Mouse (Mus musculus): Measurements from ENCODE around the gene Kif26b. TPM values are rescaled to one million over a fixed set of nuclear protein-coding genes. Genes with fewer than 3 reads are reported as not detected.

Kif26b gene
- polyA plus RNA-seq, 1 experiment, result 0.04 TPM

- Histone ChIP-seq H3K4me3 (ENCODE audit: extremely low read depth, insufficient read depth, insufficient read length) (no peak overlapping the region), H3K36me3 (ENCODE audit: control insufficient read depth, insufficient read depth, low read length) (no peaks in the 10 kb centered on the region), H3K27ac (ENCODE audit: insufficient read depth, low read length) (no peak overlapping the region), H3K4me1 (ENCODE audit: control insufficient read depth, insufficient read depth, insufficient read length) (no peaks in the 10 kb centered on the region), H3K27me3 (ENCODE audit: control insufficient read depth, insufficient read depth, low read length) (no peaks in the 10 kb centered on the region)
- DNase-seq (ENCODE audit: low read depth in 1 of 2, low spot score in 2 of 2), result no peak
- no peak for TF ChIP-seq CTCF (IDR thresholded peaks at IDR 0.05; ENCODE audit: extremely low read depth, insufficient read depth, insufficient read length, insufficient replicate concordance)
- TF ChIP-seq POLR2A (IDR thresholded peaks at IDR 0.05; ENCODE audit: low read depth, low read length), result no peak
- 87% methylated on average over 6 of the region's 6 CpGs for WGBS
Measured at GRCm38 (mm10) chr1:178744961-178745360, 216.0 kb downstream of the Kif26b start.

GRCm38 (mm10) chr1:178745471-178745870, 216.5 kb downstream of the Kif26b start:
- DNase-seq (ENCODE audit: low read depth in 1 of 2, low spot score in 2 of 2), result no peak
- Histone ChIP-seq H3K27ac (ENCODE audit: insufficient read depth, low read length) (no peak overlapping the region), H3K36me3 (ENCODE audit: control insufficient read depth, insufficient read depth, low read length) (no peaks in the 10 kb centered on the region), H3K4me3 (ENCODE audit: extremely low read depth, insufficient read depth, insufficient read length) (no peak overlapping the region), H3K27me3 (ENCODE audit: control insufficient read depth, insufficient read depth, low read length) (no peaks in the 10 kb centered on the region), H3K4me1 (ENCODE audit: control insufficient read depth, insufficient read depth, insufficient read length) (no peaks in the 10 kb centered on the region)
- 80% methylated on average over 6 of the region's 6 CpGs for WGBS
- TF ChIP-seq POLR2A (IDR thresholded peaks at IDR 0.05; ENCODE audit: low read depth, low read length), result no peak
- no peak for TF ChIP-seq CTCF (IDR thresholded peaks at IDR 0.05; ENCODE audit: extremely low read depth, insufficient read depth, insufficient read length, insufficient replicate concordance)

GRCm38 (mm10) chr1:178747279-178748221, 218.6 kb downstream of the Kif26b start:
- no peak for DNase-seq (ENCODE audit: low read depth in 1 of 2, low spot score in 2 of 2)
- Histone ChIP-seq H3K27ac (ENCODE audit: insufficient read depth, low read length) (no peak overlapping the region), H3K27me3 (ENCODE audit: control insufficient read depth, insufficient read depth, low read length) (no peaks in the 10 kb centered on the region), H3K36me3 (ENCODE audit: control insufficient read depth, insufficient read depth, low read length) (no peaks in the 10 kb centered on the region), H3K4me3 (ENCODE audit: extremely low read depth, insufficient read depth, insufficient read length) (no peak overlapping the region), H3K4me1 (ENCODE audit: control insufficient read depth, insufficient read depth, insufficient read length) (no peaks in the 10 kb centered on the region)
- TF ChIP-seq POLR2A (IDR thresholded peaks at IDR 0.05; ENCODE audit: low read depth, low read length), result no peak
- TF ChIP-seq CTCF (IDR thresholded peaks at IDR 0.05; ENCODE audit: extremely low read depth, insufficient read depth, insufficient read length, insufficient replicate concordance), result no peak
- WGBS, result 85% methylated on average over 13 of the region's 13 CpGs

- H3K4me3 ChIP-seq (ENCODE audit: extremely low read depth, insufficient read depth, insufficient read length), result no peak overlapping the region
- no peaks in the 10 kb centered on the region for H3K36me3 ChIP-seq (ENCODE audit: control insufficient read depth, insufficient read depth, low read length)
- DNase-seq (ENCODE audit: low read depth in 1 of 2, low spot score in 2 of 2), result no peak
- no peaks in the 10 kb centered on the region for H3K27me3 ChIP-seq (ENCODE audit: control insufficient read depth, insufficient read depth, low read length)
- TF ChIP-seq CTCF (IDR thresholded peaks at IDR 0.05; ENCODE audit: extremely low read depth, insufficient read depth, insufficient read length, insufficient replicate concordance) (no peak), POLR2A (IDR thresholded peaks at IDR 0.05; ENCODE audit: low read depth, low read length) (no peak)
- H3K4me1 ChIP-seq (ENCODE audit: control insufficient read depth, insufficient read depth, insufficient read length), result no peaks in the 10 kb centered on the region
- 82% methylated on average over 7 of the region's 7 CpGs for WGBS
- no peak overlapping the region for H3K27ac ChIP-seq (ENCODE audit: insufficient read depth, low read length)
Measured at GRCm38 (mm10) chr1:178748222-178748600, 219.3 kb downstream of the Kif26b start.

- no peak for DNase-seq (ENCODE audit: low read depth in 1 of 2, low spot score in 2 of 2)
- no peak overlapping the region for H3K4me3 ChIP-seq (ENCODE audit: extremely low read depth, insufficient read depth, insufficient read length)
- TF ChIP-seq CTCF (IDR thresholded peaks at IDR 0.05; ENCODE audit: extremely low read depth, insufficient read depth, insufficient read length, insufficient replicate concordance) (no peak), POLR2A (IDR thresholded peaks at IDR 0.05; ENCODE audit: low read depth, low read length) (no peak)
- WGBS, result 90% methylated on average over 1 of the region's 1 CpGs
- no peaks in the 10 kb centered on the region for H3K4me1 ChIP-seq (ENCODE audit: control insufficient read depth, insufficient read depth, insufficient read length)
- H3K27me3 ChIP-seq (ENCODE audit: control insufficient read depth, insufficient read depth, low read length), result no peaks in the 10 kb centered on the region
- H3K36me3 ChIP-seq (ENCODE audit: control insufficient read depth, insufficient read depth, low read length), result no peaks in the 10 kb centered on the region
- no peak overlapping the region for H3K27ac ChIP-seq (ENCODE audit: insufficient read depth, low read length)
Measured at GRCm38 (mm10) chr1:178748617-178749016, 219.7 kb downstream of the Kif26b start.

GRCm38 (mm10) chr1:178749786-178750185, 220.9 kb downstream of the Kif26b start:
- Histone ChIP-seq H3K27ac (ENCODE audit: insufficient read depth, low read length) (no peak overlapping the region), H3K36me3 (ENCODE audit: control insufficient read depth, insufficient read depth, low read length) (no peaks in the 10 kb centered on the region), H3K4me1 (ENCODE audit: control insufficient read depth, insufficient read depth, insufficient read length) (no peaks in the 10 kb centered on the region), H3K27me3 (ENCODE audit: control insufficient read depth, insufficient read depth, low read length) (no peaks in the 10 kb centered on the region), H3K4me3 (ENCODE audit: extremely low read depth, insufficient read depth, insufficient read length) (no peak overlapping the region)
- no peak for TF ChIP-seq POLR2A (IDR thresholded peaks at IDR 0.05; ENCODE audit: low read depth, low read length)
- 90% methylated on average over 9 of the region's 9 CpGs for WGBS
- DNase-seq (ENCODE audit: low read depth in 1 of 2, low spot score in 2 of 2), result no peak

GRCm38 (mm10) chr1:178758441-178758840, 229.5 kb downstream of the Kif26b start:
- no peak overlapping the region for H3K4me3 ChIP-seq (ENCODE audit: extremely low read depth, insufficient read depth, insufficient read length)
- no peaks in the 10 kb centered on the region for H3K27me3 ChIP-seq (ENCODE audit: control insufficient read depth, insufficient read depth, low read length)
- TF ChIP-seq CTCF (IDR thresholded peaks at IDR 0.05; ENCODE audit: extremely low read depth, insufficient read depth, insufficient read length, insufficient replicate concordance) (no peak), POLR2A (IDR thresholded peaks at IDR 0.05; ENCODE audit: low read depth, low read length) (no peak)
- H3K4me1 ChIP-seq (ENCODE audit: control insufficient read depth, insufficient read depth, insufficient read length), result no peaks in the 10 kb centered on the region
- no peak for DNase-seq (ENCODE audit: low read depth in 1 of 2, low spot score in 2 of 2)
- 76% methylated on average over 3 of the region's 3 CpGs for WGBS
- H3K36me3 ChIP-seq (ENCODE audit: control insufficient read depth, insufficient read depth, low read length), result no peaks in the 10 kb centered on the region
- H3K27ac ChIP-seq (ENCODE audit: insufficient read depth, low read length), result no peak overlapping the region
